9 mouse cellular contexts compared by ENCODE assay signal in the genomic region with DNA sequence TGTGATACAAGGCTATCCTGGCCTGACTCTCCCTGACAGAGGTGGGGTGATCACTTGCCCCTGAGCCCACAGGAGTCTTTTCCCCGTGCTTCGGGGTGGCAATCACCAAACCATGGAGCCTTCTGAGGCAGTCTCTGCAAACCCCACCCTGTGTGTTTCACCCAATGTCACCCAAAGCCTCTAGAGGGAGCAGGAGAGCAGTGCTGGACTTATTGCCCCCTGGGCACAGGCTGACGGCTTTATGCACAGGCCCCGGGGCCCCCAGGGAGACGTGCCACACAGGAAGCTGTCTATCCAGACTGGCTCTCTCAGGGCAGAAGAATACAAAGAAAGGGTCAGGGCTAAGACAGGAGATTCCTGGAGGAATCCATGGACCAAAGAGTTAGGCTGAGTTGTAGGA. TPM values are rescaled to one million over a fixed set of nuclear protein-coding genes. Genes with fewer than 3 reads are reported as not detected.
A peak's percentile ranks its signal among the peaks of the same experiment; 100 is the strongest.
DNase-seq lines count a peak whose midpoint lies in the region; ATAC-seq and TF ChIP-seq lines count a peak whose summit lies in the region.
"Had no signal": no experiment of that assay in that cellular context is flagged by ENCODE, and none has a peak within 500 bp of the region (broad histone marks: within the 10 kb centered on the region; RNA-seq: fewer than 3 reads in every experiment).

No protein-coding gene starts in this region.

- no peak overlapping the region for H3K9ac ChIP-seq in liver, embryonic 14.5 days (replicated peaks)
- H3K9ac ChIP-seq in forebrain, embryonic 13.5 days: no peak overlapping the region

- TF ChIP-seq POLR2A in brain, embryonic 14.5 days (IDR thresholded peaks at IDR 0.05; ENCODE audit: borderline replicate concordance, extremely low read depth, insufficient read depth, insufficient read length, poor library complexity, severe bottlenecking): no peak
- no peak for TF ChIP-seq POLR2A in spleen, adult 2 months (IDR thresholded peaks at IDR 0.05; ENCODE audit: low read depth, low read length)

- TF ChIP-seq CTCF in brain, embryonic 14.5 days (IDR thresholded peaks at IDR 0.05; ENCODE audit: borderline replicate concordance, extremely low read depth, insufficient read depth, insufficient read length): peak; percentile 46; the same call in 1 of the 2 replicates
- peak; percentile 91 for TF ChIP-seq CTCF in liver, embryonic 14.5 days (IDR thresholded peaks at IDR 0.05; ENCODE audit: low read depth)
- TF ChIP-seq CTCF in spleen, adult 2 months (IDR thresholded peaks at IDR 0.05; ENCODE audit: extremely low read depth, insufficient read depth, insufficient read length, insufficient replicate concordance): peak; percentile 59; the same call in 1 of the 2 replicates

- peak; percentile 69; the same call in 1 of the 2 replicates for ATAC-seq in liver, embryonic 14.5 days (ENCODE audit: insufficient read depth)
- ATAC-seq in forebrain, embryonic 13.5 days: no peak

- H3K4me2 ChIP-seq in liver, embryonic 14.5 days (ENCODE audit: low read depth): peak overlapping the region; percentile 39; the same call in 1 of the 2 replicates
- H3K4me2 ChIP-seq in forebrain, embryonic 13.5 days: no peak overlapping the region

- WGBS in liver, embryonic 14.5 days (ENCODE audit: insufficient replicate concordance): 12% methylated on average over 5 of the region's 5 CpGs
- WGBS in spleen, adult 2 months: 13% methylated on average over 5 of the region's 5 CpGs
- WGBS in forebrain, embryonic 13.5 days: 72% methylated on average over 5 of the region's 5 CpGs

- TF ChIP-seq EP300 in liver, embryonic 14.5 days (IDR thresholded peaks at IDR 0.05; ENCODE audit: low read depth): no peak

- peak overlapping the region; percentile 39; the same call in 1 of the 2 replicates for H3K27ac ChIP-seq in liver, embryonic 14.5 days
- H3K27ac ChIP-seq in spleen, adult 2 months (ENCODE audit: insufficient read depth, low read length): no peak overlapping the region
- H3K27ac ChIP-seq in forebrain, embryonic 13.5 days: no peak overlapping the region

- peak; percentile 35 for DNase-seq in gastrocnemius, postnatal 25 days
- DNase-seq in gastrocnemius, postnatal 4 days (ENCODE audit: low spot score in 2 of 2): no peak
- peak; percentile 53 to 54 for DNase-seq in B cell, adult 2 months
- DNase-seq in brain, embryonic 14.5 days (ENCODE audit: low read depth): no peak
- DNase-seq in liver, embryonic 14.5 days (ENCODE audit: low read depth in 3 of 3, low spot score in 3 of 3): peak in 2 of 3 experiments; percentile 43 to 46
- peak in 1 of 2 experiments; percentile 34 for DNase-seq in spleen, adult 2 months (ENCODE audit: low read depth in 1 of 2, low spot score in 2 of 2)
- no peak for DNase-seq in cerebellum, postnatal 4 days (ENCODE audit: low spot score in 2 of 2)

- H3K36me3 ChIP-seq in liver, embryonic 14.5 days (replicated peaks; ENCODE audit: control insufficient read depth, insufficient read depth, low read depth): no peaks in the 10 kb centered on the region
- no peaks in the 10 kb centered on the region for H3K36me3 ChIP-seq in spleen, adult 2 months (ENCODE audit: control insufficient read depth, insufficient read depth, low read length)
- no peaks in the 10 kb centered on the region for H3K36me3 ChIP-seq in forebrain, embryonic 13.5 days (ENCODE audit: poor library complexity, severe bottlenecking)

- H3K4me3 ChIP-seq in liver, embryonic 14.5 days (ENCODE audit: insufficient read depth in 1 of 2, low read depth in 2 of 2, low read length in 2 of 2): no peak overlapping the region
- no peak overlapping the region for H3K4me3 ChIP-seq in spleen, adult 2 months (ENCODE audit: extremely low read depth, insufficient read depth, insufficient read length)
- H3K4me3 ChIP-seq in forebrain, embryonic 13.5 days: no peak overlapping the region
- H3K4me3 ChIP-seq: myocyte had no signal

- no peaks in the 10 kb centered on the region for H3K9me3 ChIP-seq in liver, embryonic 14.5 days (ENCODE audit: control insufficient read depth, low read length)
- no peaks in the 10 kb centered on the region for H3K9me3 ChIP-seq in forebrain, embryonic 13.5 days (replicated peaks)

- no peaks in the 10 kb centered on the region for H3K27me3 ChIP-seq in liver, embryonic 14.5 days (ENCODE audit: control insufficient read depth, insufficient read depth, low read length)
- H3K27me3 ChIP-seq in spleen, adult 2 months (ENCODE audit: control insufficient read depth, insufficient read depth, low read length): no peaks in the 10 kb centered on the region
- H3K27me3 ChIP-seq in forebrain, embryonic 13.5 days: no peaks in the 10 kb centered on the region

- H3K4me1 ChIP-seq in liver, embryonic 14.5 days (replicated peaks; ENCODE audit: control insufficient read depth in 2 of 2, insufficient read depth in 2 of 2, low read length in 1 of 2): peaks cover 3 to 13% of the 10 kb centered on the region in 2 experiments
- peaks cover 3% of the 10 kb centered on the region for H3K4me1 ChIP-seq in spleen, adult 2 months (ENCODE audit: control insufficient read depth, insufficient read depth, insufficient read length)
- no peaks in the 10 kb centered on the region for H3K4me1 ChIP-seq in forebrain, embryonic 13.5 days

RNA-seq across cellular contexts. Expression of gene Vegfa, which starts 9.1 kb away (rescaled TPM):
- total RNA-seq in gastrocnemius, postnatal 25 days (2021): 100 to 1,000 TPM; 135 to 170 TPM
- total RNA-seq in gastrocnemius, postnatal 4 days (2021): 100 to 1,000 TPM in 1 of 2 experiments, 10 to 100 TPM in 1; 97.0 to 100 TPM
- 168 and 204 TPM in 2 replicates for polyA plus RNA-seq in brain, embryonic 14.5 days (2012; rRNA removed)
- 27.9 and 33.9 TPM in 2 replicates for polyA plus RNA-seq in liver, embryonic 14.5 days (2012; rRNA removed)
- 1.2 and 1.7 TPM in 2 replicates for polyA plus RNA-seq in liver, embryonic 14.5 days (2014; fragmentation: Nextera tagmentation; extraction: Ambion mirVana)
- polyA plus RNA-seq in spleen, adult 2 months (2012; rRNA removed): 92.9 and 106 TPM in 2 replicates
- polyA plus RNA-seq in forebrain, embryonic 13.5 days (2015; fragmentation: Nextera tagmentation; extraction: Ambion mirVana): 2.7 and 3.7 TPM in 2 replicates

Comparison
In these comparisons a context has a peak if more than half of its experiments do, and no peak if none do; other contexts are left out.
1. DNase-seq: peak in gastrocnemius, postnatal 25 days (single experiment), B cell, adult 2 months (2 of 2) and liver, embryonic 14.5 days (2 of 3); none in gastrocnemius, postnatal 4 days (0 of 2), brain, embryonic 14.5 days (single experiment) and cerebellum, postnatal 4 days (0 of 2).
2. Peak in every context shown above with its lines, with median percentiles within 50 percentile points of each other: CTCF ChIP-seq.